Mouse (Mus musculus) left cerebral cortex, postnatal 25 days (tissue): ENCODE measurements at regions not wholly inside any gene's neighbourhood (a gene's known extent, or its start where the extent isn't known, plus 50 kb on each side); places are given as distances from the start of the nearest gene placed in this dataset.
A peak's percentile ranks its signal among the peaks of the same experiment; 100 is the strongest.
"Not testable (repeated sequence)": the region's sequence is repeated elsewhere in the genome, so short reads cannot be mapped to it uniquely, and the experiment has no call there.

Source experiments
- DNase-seq, 2 experiments: peaks; one replicate each; pipeline ENCODE4 v3.0.0; 2022; ENCODE audit warnings: low spot score in 2 of 2, mixed read lengths in 1 of 2
- intact Hi-C: fragments of 180-260 bp; cut with DNase I; formaldehyde crosslinking; loops from one replicate; pipeline ENCODE4 v1.15.1; 2025

DNA sequence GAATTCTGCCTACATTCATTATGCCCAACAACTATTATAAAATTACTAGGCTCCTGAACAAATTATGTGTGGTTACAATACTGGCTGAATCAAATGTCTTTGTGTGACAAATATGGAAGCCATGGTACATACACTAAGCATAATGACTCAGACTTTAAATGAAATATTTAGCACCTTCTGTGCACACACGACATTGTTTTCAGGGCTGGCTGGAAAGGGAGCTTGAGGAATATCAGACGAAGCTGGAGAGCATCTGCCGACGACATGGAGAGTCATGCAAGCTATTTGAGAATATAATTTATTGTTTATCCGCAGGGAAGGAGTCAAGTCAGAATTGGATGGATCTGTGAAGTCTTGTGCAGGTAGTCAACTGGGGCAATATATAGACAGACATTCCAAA, 955.4 kb upstream of the Gm10801 start:
- intact Hi-C loops, result loop anchor here (2.0 to 5.0 kb wide), 5 partner anchors 61 to 416 kb away; no protein-coding TSS in a partner anchor
- peak; percentile 10 to 73 for DNase-seq

DNA sequence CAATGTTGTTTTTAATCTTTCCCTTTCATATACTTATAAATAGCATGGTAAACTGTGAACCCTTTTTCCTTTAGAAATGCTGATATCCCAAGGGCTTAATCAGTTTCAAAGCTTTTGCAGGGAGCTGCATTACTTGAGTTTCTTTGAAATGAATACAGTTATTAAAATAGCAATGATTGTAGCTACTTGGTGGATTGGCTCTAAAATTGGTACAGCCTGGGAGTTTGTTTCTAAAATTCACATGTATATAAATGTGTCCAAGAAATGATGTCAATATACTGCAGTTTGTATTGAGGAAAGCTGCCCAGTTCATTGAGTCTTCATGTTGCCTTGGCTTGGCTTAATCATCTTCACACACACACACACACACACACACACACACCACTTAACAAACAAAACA, 954.8 kb upstream of the Gm10801 start:
- peak; percentile 12 to 57 for DNase-seq
- intact Hi-C loops, result loop anchor here (2.0 to 5.0 kb wide), 5 partner anchors 60 to 416 kb away; no protein-coding TSS in a partner anchor

DNA sequence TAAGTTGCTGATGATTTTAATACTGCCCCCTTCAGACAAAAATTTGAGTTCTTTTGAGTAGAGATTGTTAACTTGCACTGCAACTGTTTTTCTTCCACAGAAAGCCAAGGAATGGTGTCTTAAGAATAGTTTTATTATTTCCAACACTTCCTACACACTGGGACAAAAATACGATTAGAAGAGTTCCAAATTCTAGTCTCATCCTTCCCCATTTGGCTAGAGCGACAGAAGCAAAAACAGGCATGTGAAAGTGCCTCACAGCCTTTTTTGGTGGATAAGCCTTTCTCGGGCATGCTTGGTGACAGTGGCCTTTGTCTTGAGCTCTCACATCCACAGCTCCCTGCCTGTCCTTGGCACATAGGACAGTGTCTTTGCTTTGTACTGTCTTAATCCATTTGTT, 954.3 kb upstream of the Gm10801 start:
- DNase-seq, result peak; percentile 13 to 84
- intact Hi-C loops, result loop anchor here (2.0 to 5.0 kb wide), 5 partner anchors 60 to 415 kb away; no protein-coding TSS in a partner anchor

GRCm38 (mm10) chr2:97725166-97725565, 936.9 kb upstream of the Gm10801 start:
- intact Hi-C loops, result no loop called here
- DNase-seq, result no peak

DNA sequence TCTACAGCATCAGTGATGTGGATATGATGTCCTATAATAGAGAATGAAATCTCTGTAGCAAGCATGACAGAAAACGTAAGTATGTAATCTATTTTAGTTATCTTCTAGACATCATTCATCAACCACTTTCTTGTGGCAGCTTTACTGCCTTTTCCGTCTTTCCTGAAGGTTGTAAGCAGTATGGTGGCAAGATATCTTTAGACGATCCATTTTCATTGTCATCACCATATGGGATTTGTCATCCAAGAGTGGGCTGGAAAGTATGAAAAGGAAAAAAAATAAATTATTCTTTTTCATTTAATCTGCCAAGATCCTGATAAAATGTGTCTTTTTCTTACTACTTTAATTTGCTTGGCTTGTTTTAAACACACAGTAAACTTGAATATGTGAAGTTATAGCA, 893.2 kb upstream of the Gm10801 start:
- DNase-seq, result peak in 1 of 2 experiments; percentile 86
- intact Hi-C loops, result loop anchor here (5.0 kb wide), 1 partner anchor 62 kb away; no protein-coding TSS in a partner anchor

- intact Hi-C loops, result loop anchor here (10.0 kb wide), 2 partner anchors 337 to 507 kb away; no protein-coding TSS in a partner anchor
- DNase-seq, result peak in 1 of 2 experiments; percentile 17
Measured at GRCm38 (mm10) chr2:97777929-97778328, 884.1 kb upstream of the Gm10801 start.

DNA sequence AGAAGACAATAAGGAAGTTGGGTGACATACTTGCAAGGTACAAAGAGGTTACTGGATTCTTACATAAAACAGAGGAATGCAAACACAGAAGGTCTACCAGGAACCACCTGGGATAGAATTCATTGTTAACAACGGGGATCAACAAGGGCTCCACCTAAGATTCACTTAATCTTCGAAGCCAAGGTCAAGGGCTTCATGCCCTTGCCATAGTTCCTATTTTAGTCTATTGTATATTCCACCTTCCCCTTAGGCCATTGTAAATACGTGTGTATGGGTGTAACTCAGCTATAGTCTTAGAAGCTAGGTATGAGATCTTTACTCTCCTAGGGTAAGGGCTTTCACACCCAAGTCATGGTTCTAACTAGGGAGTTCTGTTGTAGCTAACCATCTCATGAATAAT, 882.0 kb upstream of the Gm10801 start:
- DNase-seq, intact Hi-C loops: not testable (repeated sequence)
